Mouse (Mus musculus): ENCODE results near the gene Tmem135.

GRCm38 (mm10) chr7:89165528-89165927, 238.5 kb downstream of the Tmem135 start:
- TF ChIP-seq CTCF (IDR thresholded peaks at IDR 0.05; ENCODE audit: low read depth) (no peak), EP300 (optimal IDR thresholded peaks at IDR 0.05) (no peak)

All from stomach, postnatal 0 days (tissue).